Mouse (Mus musculus) olfactory bulb, adult 2 months (tissue): ENCODE data around the gene Snrpa.

Source experiments
- CTCF ChIP-seq: fragments of 200-500 bp; IDR thresholded peaks from 2 replicates; pipeline ENCODE4 v1.5.1; 2012; ENCODE audit warnings: low read depth, mild to moderate bottlenecking, low read length, moderate library complexity; ENCODE audit not compliant: insufficient read depth
- POLR2A ChIP-seq: fragments of 200-500 bp; IDR thresholded peaks from 2 replicates; pipeline ENCODE4 v1.6.1; 2012; ENCODE audit warnings: mild to moderate bottlenecking, low read depth, low read length, moderate library complexity; ENCODE audit not compliant: insufficient read depth

- TF ChIP-seq CTCF (no peak), POLR2A (no peak)
Observed at GRCm38 (mm10) chr7:27161744-27162143, 34.3 kb downstream of the Snrpa start.
